Mouse (Mus musculus): ENCODE data around the gene Cyp46a1.
A peak's percentile ranks its signal among the peaks of the same experiment; 100 is the strongest.

The Cyp46a1 gene

DNA sequence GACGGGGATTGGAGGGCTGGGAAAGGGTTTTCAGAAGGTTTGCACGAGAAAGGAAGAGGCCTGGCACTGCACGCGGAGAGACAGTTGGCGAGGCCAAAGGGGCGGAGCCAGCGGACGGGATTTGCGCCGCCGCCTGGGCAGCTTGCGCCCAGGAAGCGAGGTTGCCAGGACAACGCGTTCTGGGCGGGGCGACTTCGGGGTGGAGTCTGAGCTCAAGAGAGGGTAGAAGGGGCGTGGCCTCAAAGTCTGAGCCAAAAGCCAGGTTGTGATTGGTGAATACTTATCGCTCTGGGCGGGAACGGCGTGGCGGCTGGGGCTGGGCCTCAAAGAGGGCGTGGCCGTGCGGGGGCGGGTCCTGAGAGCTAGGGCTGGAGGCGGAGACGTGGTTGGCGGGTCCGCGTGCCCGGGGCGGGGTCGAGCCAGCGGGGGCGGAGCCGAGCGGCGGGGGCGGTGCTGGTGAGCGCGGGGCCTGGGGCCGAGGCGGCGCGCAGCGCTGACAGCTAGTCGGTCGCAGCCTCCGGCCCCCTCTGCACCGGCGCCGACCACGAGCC is at the start of gene Cyp46a1:
Cyp46a1 (plus strand) TSS at position 487 of the 551 bp plus-strand sequence.
- DNase-seq = peak; percentile 98

DNA sequence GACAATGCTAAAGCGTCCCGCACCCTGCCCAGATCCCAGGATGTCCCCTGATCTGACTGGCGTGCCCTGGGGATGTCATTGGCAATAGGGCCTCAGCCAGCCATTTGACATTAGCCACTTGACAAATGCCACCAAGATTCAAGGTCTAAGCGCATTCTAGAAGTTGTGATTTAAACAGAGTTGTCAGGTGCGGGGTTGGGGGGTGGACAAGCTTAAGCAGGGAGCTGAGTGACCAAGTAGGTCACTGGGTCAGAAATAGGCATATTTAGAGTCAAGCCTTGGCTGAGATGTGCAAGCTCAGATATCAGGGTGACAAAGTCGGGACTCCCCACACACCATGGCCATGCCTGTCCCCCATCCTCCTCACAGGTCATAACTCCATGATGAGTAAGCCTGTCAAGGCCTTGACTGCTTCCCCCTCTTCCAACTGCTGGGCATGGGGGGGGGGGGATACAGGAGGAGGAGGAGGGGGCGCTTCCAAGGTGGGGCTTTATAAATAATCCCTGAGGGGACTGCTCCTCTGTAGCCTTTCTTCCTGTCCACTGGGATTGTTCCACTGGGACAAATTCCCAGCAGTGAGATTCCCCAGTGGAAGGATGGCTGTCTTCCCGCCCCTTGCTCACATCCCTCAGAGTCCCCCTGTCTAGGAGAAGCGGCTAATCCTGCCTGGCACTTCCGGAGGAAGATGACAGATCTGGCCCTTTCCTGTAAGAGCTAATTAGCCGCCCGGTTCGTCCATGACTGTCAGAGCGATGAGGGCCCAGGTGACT is 49.5 kb upstream of the Cyp46a1 start:
- no peak for DNase-seq

DNA sequence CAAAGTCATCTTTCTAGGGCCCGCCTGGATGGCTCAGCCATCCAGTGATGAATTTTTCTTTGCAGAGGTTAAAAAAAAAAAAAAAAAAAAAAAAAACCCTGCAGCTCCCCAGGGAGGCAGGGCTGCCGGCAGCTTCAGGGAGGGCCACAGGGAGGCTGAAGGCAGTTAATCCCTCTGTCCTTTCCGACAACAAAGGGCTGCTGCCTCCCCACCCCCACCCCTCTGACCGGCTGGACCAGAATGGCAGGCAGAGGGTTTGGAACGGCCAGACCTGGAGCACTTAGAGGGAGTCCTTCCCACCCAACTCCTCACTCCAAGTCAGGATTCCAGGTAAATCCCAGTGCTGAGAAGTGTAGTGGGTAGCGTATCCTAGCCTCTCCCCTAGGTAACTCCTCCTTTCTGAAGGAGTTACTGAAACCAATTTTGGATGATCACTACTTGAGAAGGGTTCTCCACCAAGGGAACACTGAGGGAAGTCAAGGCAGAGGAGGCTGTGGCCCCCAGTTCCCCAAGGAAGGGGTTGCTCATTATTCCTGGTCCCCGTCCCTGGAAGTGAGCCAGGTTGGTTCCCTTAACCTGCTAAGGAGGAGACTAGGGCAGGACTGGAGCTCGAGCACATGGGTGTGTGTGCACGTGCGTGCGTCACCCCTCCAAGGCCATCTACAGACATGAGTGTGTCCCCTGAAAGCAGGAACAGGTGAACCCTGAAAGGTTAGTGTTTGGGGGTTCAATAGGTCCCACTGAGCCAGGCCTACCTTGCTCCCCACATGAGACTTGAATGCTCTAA is 48.8 kb upstream of the Cyp46a1 start:
- no peak for DNase-seq

DNA sequence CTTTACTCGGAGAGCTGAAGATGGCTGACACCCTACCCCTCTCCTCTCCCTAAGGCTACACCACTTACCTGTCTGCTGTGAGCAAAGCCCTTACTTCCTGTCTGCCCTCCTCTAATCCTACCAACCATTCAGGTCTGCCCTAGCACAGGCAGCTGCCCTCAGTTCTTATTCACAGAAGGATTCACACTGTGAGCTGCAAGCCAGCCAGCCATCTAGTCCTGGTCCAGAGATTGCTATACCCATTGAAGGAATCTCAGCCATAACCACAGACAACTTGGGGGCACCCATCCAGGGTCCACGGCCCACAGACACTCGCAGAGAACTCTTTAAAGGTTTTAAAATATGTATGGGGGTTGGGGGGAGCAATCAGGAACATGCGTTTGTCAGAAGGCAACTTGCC is 47.8 kb upstream of the Cyp46a1 start:
- no peak for DNase-seq

DNA sequence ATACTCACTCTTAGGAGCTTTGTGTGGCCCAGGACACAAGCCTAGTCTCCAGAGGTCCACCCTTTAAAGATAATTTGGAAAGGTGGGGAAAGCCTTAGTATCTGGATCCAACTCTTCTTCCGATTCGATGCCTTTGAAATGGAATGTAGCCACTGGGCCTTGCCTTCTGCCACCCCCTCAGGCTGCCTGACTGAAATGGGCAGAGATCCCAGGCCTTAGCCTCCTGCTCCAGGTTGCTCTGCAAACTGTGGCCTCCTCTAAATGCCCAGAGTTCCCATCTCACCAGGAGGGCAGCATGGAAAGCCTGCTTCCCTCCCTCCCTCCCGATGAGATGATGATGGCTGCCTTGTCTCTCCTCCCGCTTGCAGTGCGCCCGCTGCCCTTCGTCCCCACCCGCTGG is 47.2 kb upstream of the Cyp46a1 start:
- DNase-seq = peak; percentile 71

DNA sequence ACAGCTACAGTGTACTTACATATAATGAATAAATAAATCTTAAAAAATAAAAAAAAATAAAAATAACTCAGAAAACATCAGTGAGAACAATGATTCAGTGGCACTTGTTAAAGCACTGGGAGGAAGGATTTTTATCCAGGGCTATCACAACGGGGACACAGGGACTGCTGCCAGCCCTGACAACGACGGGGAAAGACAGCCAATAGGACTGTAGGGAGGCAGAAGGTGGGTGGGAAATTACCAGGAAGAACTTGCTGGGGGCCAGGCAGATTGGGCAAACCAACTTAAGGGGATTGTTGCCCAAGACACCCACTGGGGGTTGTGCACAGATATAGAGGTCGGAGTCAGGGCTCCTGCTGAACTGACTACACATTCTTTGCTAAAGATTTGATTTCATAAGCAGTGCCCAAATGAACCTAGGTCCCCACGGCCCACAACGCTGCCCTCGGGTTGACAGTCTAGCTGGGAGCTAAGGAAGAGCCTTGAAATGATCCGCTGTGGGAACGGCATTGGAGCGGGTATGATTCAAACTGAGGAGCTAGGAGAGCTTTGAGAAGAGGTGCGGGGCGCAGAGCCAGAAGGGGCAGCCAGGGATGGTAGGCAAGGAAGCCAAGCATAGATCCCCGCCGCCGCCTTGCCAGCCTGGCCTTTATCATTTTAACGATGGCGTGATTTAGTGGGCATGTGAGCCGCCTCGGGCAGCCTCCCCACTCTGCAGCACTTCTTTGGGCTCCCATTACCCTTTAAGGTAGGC is 45.9 kb upstream of the Cyp46a1 start:
- DNase-seq = no peak

DNA sequence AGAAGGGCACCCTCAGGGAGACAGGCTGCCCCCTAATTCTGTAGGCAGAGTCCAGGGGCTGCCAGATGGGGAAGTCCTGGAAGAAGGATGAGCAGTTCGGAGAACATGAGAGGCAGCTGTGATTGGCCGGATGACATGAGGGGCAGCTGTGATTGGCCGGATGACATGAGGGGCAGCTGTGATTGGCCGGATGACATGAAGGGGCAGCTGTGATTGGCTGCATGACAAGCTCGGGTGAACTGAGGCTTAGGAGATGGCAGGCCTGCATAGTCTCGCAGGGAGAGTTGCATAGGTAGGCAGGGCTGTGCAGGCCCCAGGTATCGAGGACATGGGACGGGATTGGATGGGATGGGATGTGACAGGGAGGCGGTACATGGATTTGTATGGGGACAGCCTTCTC is 41.8 kb upstream of the Cyp46a1 start:
- no peak for DNase-seq

DNA sequence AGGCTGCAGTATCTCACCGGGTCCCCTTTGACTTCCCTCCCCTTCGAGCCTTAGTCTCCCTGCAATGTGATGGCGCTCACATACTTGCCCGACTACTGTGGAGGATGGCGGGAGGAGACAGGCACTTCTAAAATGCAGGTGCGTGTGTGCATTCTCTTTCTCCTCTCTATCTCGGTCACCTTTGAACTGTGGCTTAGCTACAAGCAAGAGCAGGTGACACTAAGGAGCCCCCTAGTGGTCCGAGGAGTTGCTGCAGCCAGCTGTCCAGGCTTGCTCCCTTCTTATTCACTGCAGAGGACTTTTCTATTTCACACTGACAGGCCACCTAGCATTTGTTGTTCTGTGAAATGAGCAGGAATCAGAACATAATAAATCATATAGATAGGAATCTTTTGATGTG is 41.2 kb upstream of the Cyp46a1 start:
- peak; percentile 75 for DNase-seq

DNA sequence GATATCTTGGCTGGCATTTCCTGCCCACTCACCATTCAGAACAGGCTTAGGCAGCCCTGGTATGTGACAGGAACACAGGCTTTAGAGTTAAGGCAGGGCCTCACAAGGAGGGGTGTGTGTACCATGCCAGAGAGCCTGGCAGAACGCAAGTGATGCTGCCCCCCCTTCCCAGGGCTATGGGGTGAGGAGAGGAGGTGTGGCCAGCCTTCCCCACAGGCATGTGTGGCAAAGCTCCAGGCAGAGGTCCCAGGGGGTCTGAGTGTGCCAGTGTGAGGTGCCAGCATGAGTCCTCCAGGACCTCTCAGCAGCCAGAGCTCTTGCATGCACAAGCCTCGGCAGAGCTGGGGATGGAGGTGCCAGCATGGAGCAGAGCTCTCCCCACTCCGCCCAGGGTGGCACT is 39.6 kb upstream of the Cyp46a1 start:
- no peak for DNase-seq

DNA sequence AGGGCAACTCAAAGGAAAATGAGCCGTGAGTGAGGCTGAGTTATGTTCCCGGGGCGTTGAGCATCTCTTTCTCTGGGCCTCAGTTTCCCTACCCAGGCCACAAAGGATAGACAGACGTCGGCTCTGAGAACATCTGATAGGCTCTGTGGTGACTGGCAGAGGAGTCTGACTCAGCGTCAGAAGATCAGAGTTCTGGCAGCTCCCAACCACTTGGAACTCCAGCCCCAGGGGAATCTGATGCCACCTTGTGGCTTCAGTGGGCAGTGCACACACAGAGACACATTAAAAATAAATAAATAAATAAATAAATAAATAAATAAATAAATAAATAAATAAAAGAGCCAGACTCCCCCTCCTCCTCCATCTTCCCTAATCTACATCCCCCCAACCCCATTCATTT is 37.1 kb upstream of the Cyp46a1 start:
- no peak for DNase-seq

DNA sequence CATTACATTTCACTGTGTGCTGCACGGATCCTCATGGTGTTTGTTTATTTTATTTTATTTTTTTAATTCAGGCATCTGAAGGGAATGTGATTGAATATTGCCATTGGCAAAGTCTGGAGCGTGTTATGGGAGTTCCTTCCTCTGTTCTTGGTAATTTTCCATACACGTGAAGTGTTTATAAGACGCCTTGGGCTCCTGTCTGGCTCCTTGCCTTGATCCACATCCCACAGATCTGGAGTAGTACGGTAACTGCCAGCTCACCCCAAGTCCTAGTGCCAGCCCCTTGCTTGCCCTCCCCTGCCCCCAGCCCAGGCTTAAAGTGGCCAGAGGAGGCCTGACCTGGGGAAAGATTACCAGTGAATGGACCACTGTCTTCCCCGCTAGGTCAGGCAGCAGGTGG is 33.2 kb upstream of the Cyp46a1 start:
- no peak for DNase-seq

DNA sequence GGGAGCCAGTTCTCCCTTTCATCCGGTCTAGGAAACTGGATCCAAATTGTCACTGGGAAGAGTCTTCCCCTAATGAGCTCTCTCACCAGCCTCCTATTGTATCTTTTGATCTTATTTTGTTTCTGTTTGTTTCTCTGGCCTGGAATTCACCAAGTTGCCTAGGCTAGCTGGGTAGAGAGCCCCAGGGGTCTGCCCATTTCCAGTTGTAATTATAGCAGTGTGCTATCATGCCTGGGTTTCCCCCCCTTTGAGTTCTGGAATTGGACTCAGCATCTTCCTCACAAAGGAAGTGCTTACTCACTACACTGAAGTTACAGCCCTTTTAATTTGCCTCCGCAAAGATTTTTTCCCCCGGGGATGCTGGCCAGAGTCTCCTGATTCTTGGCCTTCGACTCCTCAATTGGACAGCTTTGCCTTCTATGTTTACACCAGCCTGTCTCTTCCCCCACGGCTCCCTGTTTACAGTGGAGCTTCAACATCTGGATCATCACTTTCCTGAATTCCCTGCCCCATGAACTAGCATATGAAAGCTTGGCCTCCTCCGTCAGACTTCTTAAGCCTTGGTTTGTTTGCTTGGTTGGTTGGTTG is 30.3 kb upstream of the Cyp46a1 start:
- no peak for DNase-seq

DNA sequence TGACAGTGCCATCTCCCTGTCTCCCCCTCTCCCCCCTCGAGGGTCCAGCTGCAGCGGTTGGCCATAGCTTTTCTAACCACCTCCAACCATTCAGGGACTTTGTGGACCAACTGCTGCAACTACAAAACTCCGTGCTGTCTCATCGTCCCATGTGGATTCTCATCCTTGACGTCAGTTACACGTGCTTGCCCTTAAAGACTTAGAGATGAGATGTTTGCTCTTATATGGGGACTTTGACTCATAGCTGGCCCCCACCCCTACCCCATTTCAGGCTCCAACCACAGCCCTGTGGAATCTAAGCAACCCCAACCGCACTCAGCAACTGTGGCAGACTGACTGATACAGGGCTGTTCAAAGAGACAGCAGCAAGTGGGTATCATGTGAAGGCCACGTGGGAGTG is 29.0 kb upstream of the Cyp46a1 start:
- no peak for DNase-seq

DNA sequence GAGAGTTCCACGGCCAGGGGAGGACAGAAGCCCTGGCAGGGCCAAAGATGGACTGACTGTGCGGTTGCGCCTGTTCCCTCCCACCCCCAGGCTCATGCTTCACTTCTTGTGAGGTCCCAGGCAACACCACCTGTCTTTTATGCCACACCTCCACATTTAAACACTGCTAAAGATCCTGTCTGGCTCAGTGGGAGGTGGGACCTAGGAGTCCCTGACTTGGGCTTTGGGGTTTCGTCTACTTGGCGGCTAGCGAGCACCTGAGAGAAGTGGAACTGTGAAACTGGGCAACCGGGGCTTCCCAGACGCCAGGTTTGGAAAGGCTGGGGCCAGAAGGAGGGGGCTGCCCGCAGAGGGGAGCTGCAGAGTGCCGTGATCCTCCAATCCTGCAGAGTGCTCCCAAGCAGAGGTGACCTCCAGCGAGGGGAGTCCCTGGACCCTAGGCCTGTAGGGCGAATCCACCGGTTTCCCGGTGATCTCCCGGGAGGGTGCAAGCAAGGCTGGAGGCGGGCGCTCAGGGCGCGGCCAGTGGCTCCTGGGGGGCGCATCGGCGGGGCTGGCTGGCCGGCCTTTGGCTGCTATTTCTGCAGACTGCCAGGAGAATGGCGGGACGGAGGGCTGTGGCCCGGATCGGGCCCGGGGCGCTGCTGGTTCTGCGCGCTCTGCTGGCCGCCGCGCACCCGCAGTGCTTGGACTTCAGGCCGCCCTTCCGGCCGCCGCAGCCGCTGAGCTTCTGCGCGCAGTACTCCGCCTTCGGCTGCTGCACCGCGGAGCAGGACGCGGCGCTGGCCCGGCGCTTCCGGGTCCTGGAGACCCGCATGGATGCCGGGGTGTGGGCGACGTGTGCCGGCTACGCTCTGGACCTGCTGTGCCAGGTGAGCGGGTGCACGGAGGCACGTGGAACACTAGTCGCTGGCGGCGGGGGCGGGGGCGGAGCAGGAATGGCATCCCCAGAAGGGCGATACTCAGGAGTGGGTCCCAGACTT is 28.1 kb upstream of the Cyp46a1 start, which contains the start of gene Hhipl1:
Hhipl1 (plus strand) TSS at position 459 of the 983 bp plus-strand sequence.
- no peak for DNase-seq

DNA sequence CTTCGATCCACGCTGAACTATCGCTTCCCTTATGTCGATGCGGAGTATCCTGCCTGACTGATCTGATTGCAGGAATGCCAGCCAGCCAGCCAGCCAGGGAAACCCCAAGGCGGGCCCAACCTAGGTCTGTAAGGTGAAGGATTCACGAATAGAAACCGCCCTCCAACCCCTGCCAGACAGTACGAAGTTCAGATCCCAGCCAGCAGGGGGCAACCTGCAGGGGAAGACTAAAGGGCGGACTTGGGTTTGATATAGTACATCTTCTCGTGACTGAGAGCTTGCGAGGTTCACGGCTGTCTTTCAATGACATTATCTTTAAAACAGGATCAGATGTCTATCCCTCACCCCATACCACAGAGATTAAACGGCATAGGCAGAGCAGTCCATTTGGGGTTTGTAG is 26.6 kb upstream of the Cyp46a1 start:
- DNase-seq = no peak

DNA sequence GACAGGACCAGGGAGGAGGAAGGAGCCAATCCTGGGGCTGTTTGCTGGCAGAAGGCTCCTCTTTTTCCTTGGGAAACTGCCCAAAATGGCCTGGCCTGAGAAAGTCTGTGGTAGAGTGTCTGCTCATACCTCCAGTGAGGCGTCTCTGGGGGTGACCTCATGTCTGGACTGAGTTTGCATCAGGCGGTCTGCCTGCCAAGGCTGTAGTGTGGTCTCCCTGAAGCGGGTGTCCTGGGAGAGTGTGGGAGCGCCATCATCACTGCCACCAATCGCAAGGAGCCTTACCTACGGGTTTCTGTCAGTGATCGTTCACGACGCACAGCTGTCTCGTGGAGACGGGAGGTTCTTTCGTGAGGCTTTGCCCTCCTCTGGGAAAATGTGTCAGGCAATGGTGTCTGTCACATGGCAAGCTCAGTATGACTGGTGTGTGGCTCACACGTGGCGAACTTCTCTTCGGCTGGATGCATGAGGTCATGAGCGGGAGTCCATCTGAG is 25.8 kb upstream of the Cyp46a1 start:
- DNase-seq = no peak

DNA sequence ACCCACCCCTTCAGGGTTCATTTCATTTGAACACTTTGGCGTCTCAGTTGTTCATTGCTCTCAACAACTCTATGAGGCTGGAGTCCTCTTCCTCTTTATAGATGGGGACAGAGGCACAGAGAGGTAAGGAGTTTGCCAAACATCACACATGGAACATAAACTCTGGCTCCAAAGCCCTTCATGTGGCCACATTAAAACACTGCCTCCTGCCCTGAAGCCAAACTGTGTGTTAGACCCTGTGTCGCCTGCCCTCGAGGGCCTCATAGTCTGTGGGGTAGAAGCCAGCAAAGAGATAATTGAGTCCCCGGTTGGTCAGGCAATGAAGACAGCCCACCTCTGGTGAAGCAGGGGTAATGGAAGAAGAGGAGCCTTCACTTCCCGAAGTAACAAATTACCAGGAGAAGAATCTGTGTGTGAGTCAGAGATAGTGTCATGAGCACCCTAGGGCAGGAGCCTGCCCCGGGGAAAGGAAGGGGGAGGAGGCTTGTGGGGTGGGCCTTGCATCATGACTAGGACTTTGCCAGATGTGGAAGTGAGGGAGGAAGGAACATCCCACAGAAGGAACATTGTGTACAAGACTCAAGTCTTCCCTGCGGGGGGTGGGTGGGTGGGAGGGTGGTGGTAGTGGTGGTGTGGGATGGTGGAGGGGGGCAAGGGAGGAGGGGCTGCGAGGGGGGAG is 24.9 kb upstream of the Cyp46a1 start:
- DNase-seq = no peak

DNA sequence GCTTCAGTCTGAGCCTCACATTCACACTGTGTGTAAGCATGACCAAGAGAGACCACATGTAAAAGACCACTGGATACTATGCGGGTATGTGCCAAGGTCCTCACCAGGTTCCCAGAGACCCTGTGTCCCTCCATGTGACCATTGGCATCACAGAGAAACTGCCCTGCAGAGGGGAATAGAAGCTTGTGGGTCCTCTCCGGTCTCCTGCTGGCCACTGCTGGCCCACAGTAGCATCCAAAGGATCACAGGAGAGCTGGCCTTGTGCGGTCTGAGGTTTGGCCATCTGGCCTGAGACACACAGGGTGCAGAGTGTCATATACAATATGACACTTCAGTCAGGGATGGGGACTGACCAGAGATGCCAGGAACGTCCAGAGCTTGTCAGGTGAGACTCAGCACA is 24.1 kb upstream of the Cyp46a1 start:
- DNase-seq = no peak

DNA sequence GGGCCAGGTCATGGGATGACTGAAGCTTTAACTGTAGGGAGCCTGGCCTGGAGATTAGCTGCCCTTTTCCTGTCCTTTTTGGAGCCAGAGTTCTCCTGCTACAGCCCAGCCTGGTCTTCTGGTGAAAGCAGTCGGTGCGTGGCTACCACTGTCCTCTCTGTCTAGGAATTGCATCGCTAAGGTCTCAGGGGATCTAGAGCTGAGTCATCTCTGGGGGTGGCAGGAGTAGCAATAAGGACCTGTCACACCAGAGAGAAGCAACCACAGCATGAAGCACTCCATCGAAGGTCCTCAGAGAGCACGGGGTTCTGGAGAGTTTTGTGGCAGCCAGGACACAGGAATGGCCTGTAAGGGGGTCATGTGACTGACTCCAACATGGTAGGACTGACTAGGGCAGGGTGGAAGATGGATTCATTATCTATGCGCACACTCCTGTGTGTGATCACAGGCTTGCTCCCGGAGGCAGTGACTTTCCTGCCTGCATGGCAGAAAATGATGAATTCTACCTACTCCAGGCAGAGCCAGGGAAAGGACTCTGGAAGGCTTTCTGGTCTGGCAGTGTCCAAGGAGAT is 23.6 kb upstream of the Cyp46a1 start:
- no peak for DNase-seq

DNA sequence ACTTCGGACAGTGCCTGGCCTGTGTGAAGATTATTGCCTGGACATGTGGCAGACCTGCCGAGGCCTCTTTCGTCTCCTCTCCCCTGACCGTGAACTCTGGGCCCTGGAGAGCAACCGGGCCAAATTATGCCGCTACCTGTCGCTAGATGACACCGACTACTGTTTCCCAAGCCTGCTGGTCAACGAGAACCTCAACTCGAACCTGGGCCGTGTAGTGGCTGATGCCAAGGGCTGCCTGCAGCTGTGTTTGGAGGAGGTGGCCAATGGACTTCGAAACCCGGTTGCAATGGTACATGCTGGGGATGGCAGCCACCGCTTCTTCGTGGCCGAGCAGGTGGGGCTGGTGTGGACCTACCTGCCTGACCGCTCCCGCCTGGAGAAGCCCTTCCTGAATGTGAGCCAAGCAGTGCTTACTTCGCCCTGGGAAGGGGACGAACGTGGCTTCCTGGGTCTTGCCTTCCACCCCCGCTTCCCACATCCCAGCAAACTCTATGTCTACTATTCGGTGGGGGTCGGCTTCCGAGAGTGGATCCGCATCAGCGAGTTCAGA is 22.4 kb upstream of the Cyp46a1 start:
- DNase-seq = no peak

Data from cerebellum, adult 11-12 months (tissue).